Mouse (Mus musculus) ovary, adult 10 weeks (tissue): ENCODE data around the gene Ndufaf2. TPM values are rescaled to one million over a fixed set of nuclear protein-coding genes. Genes with fewer than 3 reads are reported as not detected.

Experiments used
- polyA plus RNA-seq: library from polyadenylated mRNA; stranded (reverse); fragments of 350-450 nt; fragmentation: Illumina TruSeq; extraction: RNeasy Lipid Tissue Mini Kit (QIAGEN cat#74804); gene quantifications from one replicate; pipeline ENCODE4 v1.2.3, GENCODE M21; 2014

Ndufaf2 gene
- 99.8 TPM for polyA plus RNA-seq

GRCm38 (mm10) chr13:108158465-108159240 lies at the start of gene Ndufaf2, which contains the start of gene Ercc8:
Gene Ndufaf2 (minus strand): TSS chr13:108158623.
Gene Ercc8 (plus strand): TSS chr13:108158731.

GRCm38 (mm10) chr13:108044222-108044941 lies 114.0 kb downstream of the Ndufaf2 start, which contains the start of gene Smim15:
Gene Smim15 (plus strand): TSS chr13:108044446.

Other genes starting within 250 kb of the Ndufaf2 start
- 205 TPM for gene Smim15, start 114.2 kb downstream of the Ndufaf2 start, polyA plus RNA-seq
- gene Ercc8, start 108 bp upstream of the Ndufaf2 start, polyA plus RNA-seq: 6.6 TPM
- 10.3 TPM for gene Elovl7, start 55.8 kb upstream of the Ndufaf2 start, polyA plus RNA-seq
- 3.2 TPM for gene Depdc1b, start 157.7 kb upstream of the Ndufaf2 start, polyA plus RNA-seq